Mouse (Mus musculus) liver, embryonic 14.5 days (tissue): ENCODE measurements at regions not wholly inside any gene's neighbourhood (a gene's known extent, or its start where the extent isn't known, plus 50 kb on each side); places are given as distances from the start of the nearest gene placed in this dataset.

ENCODE experiments used
- ATAC-seq: fragments of 200-750 bp; cut with Nextera tagmentation; 2 replicates; pipeline ENCODE4 v1.8.0; 2017; ENCODE audit warnings: moderate number of reproducible peaks, mild to moderate bottlenecking, moderate library complexity; ENCODE audit not compliant: insufficient read depth
- DNase-seq, 3 experiments: peaks; one replicate each; pipeline ENCODE4 v3.0.0-alpha.2; 2012 to 2013; ENCODE audit warnings: low read depth in 3 of 3, low spot score in 3 of 3
- H3K27ac ChIP-seq: fragments of 300-500 bp; sonication (generic); 2 replicates; pipeline ENCODE4 v1.5.1; 2014; ENCODE audit warnings: moderate library complexity, mild to moderate bottlenecking, control low read depth, inconsistent platforms
- H3K27me3 ChIP-seq: fragments of 300-500 bp; sonication (generic); 2 replicates; pipeline ENCODE4 v1.6.1; 2014; ENCODE audit warnings: mild to moderate bottlenecking, low read length, moderate library complexity; ENCODE audit not compliant: control insufficient read depth, insufficient read depth
- H3K36me3 ChIP-seq: fragments of 300-500 bp; sonication (generic); replicated peaks from 2 replicates; pipeline ENCODE4 v1.6.1; 2014; ENCODE audit warnings: low read depth; ENCODE audit not compliant: control insufficient read depth, insufficient read depth
- H3K4me1 ChIP-seq, 2 experiments: fragments of 200-500 bp in 1 of 2; fragments of 300-500 bp in 1 of 2; sonication (generic) in 1 of 2; replicated peaks; 2 replicates each; pipeline ENCODE4 v1.6.1; 2012 to 2014; ENCODE audit warnings: antibody characterized with exemption in 1 of 2, inconsistent platforms in 1 of 2, low read length in 1 of 2; ENCODE audit not compliant: control insufficient read depth in 2 of 2, insufficient read depth in 2 of 2
- H3K4me2 ChIP-seq: fragments of 300-500 bp; sonication (generic); 2 replicates; pipeline ENCODE4 v1.6.1; 2014; ENCODE audit warnings: low read depth, mild to moderate bottlenecking, control low read depth, moderate library complexity
- H3K4me3 ChIP-seq, 2 experiments: fragments of 200-500 bp in 1 of 2; fragments of 300-500 bp in 1 of 2; sonication (generic) in 1 of 2; 2 replicates each; pipeline ENCODE4 v1.5.1; 2012 to 2014; ENCODE audit warnings: low read depth in 2 of 2, low read length in 2 of 2, mild to moderate bottlenecking in 2 of 2, control low read depth in 1 of 2, inconsistent platforms in 1 of 2, moderate library complexity in 1 of 2; ENCODE audit not compliant: insufficient read depth in 1 of 2
- H3K9ac ChIP-seq: fragments of 300-500 bp; sonication (generic); replicated peaks from 2 replicates; pipeline ENCODE4 v1.6.1; 2014; ENCODE audit warnings: mild to moderate bottlenecking, control low read depth, moderate library complexity
- H3K9me3 ChIP-seq: fragments of 300-500 bp; sonication (generic); 2 replicates; pipeline ENCODE4 v1.6.1; 2016; ENCODE audit warnings: low read length, mixed read lengths; ENCODE audit not compliant: control insufficient read depth
- CTCF ChIP-seq: IDR thresholded peaks from 2 replicates; pipeline ENCODE4 v1.5.1; 2016; ENCODE audit warnings: antibody characterized with exemption, low read depth, control low read depth
- EP300 ChIP-seq: IDR thresholded peaks from 2 replicates; pipeline ENCODE4 v1.6.1; 2016; ENCODE audit warnings: antibody characterized with exemption, low read depth
- WGBS: fragments of 180-500 bp; shearing (Covaris S2); extraction: QIAGEN DNeasy Blood & Tissue Kit; methylation state at CpG from one replicate; pipeline ENCODE4 v1.1.7; 2014; ENCODE audit not compliant: insufficient replicate concordance; 5-methylcytosine and 5-hydroxymethylcytosine counted together

- Histone ChIP-seq H3K27ac (no peak overlapping the region), H3K4me1 (no peaks in the 10 kb centered on the region), H3K9me3 (no peaks in the 10 kb centered on the region), H3K27me3 (no peaks in the 10 kb centered on the region), H3K36me3 (no peaks in the 10 kb centered on the region), H3K4me3 (no peak overlapping the region), H3K9ac (no peak overlapping the region), H3K4me2 (no peak overlapping the region)
- WGBS, result 52% methylated on average over 3 of the region's 3 CpGs
- TF ChIP-seq CTCF (no peak), EP300 (no peak)
- ATAC-seq, result no peak
- no peak for DNase-seq
These were observed 463.3 kb downstream of the Plod2 start for GRCm38 (mm10) chr9:93005182-93005953.

DNA sequence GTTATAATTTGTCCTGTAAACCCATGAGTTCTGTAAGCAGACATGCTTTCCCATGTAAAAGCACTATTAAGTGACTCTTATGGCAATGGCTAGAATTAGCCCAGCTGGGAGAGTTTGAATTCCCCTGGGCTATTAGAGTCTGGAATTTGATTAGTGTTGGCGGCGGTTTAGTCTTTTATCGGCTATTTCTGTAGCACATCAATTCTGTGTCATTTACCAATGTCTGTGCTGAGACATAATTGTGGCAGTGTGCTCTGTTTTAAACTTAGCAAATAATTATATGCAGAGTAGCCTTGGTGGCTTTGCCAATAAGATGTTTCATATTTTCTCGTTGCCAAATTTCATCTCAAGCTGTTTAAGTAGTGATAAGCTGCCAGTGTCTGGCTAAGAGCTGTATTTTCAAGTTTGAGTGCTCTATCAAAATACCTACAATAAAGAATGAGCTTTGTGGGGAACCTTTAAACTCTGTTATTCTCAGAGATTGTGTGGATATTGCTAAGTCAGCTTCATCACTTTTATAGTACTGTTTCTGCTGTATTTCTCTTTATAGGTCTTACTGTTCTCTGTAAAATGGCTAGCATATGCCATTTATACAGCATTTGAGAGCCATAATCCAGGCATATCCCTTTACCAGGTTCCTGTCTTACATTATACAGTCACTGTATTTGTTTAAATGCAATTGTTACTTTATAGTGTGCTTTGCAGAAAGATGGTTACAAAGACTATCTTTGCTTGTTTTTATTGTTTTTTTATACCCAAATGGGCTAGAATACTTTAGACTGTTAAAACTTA is 466.7 kb downstream of the Plod2 start:
- ATAC-seq (no peak), DNase-seq (no peak)
- WGBS, result 79% methylated on average over 4 of the region's 4 CpGs
- Histone ChIP-seq H3K4me2 (no peak overlapping the region), H3K27me3 (no peaks in the 10 kb centered on the region), H3K9ac (no peak overlapping the region), H3K9me3 (no peaks in the 10 kb centered on the region), H3K4me3 (no peak overlapping the region), H3K4me1 (no peaks in the 10 kb centered on the region), H3K27ac (no peak overlapping the region), H3K36me3 (no peaks in the 10 kb centered on the region)
- TF ChIP-seq CTCF (no peak), EP300 (no peak)

DNA sequence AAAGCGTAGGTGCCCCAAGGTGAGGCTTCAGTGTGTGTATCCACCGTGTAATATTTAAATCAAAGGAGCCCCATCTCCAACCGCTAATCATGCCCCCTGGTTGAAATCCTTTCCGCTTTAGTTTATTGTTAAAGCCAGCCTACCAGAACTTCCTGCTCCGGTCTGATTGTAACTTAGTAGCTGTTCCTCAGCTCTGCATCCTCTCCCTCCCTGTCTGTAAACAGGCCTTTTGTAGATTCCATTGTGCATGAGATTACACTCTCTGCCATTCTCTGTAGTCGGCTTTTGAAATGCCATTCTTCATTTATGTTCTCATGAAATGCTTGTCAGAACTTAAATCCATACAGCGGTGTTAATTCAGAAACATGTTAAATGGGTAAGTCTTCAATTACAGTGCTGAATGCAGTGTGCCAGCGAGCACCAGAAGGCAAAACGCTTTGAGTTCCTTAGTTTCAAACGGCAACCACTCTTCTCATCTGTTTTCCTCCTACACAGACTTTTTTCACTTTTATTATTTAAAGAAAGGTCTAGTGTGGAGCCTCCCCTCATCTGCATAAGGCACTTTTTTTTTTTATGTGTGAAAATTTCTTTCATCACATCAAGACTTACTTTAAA is 502.4 kb downstream of the Plod2 start:
- no peak overlapping the region for H3K4me3 ChIP-seq
- H3K27ac ChIP-seq, result no peak overlapping the region
- H3K4me1 ChIP-seq, result no peaks in the 10 kb centered on the region
- DNase-seq, result no peak
- ATAC-seq, result no peak
- H3K9me3 ChIP-seq, result no peaks in the 10 kb centered on the region
- H3K9ac ChIP-seq, result no peak overlapping the region
- 64% methylated on average over 10 of the region's 10 CpGs for WGBS
- no peak for TF ChIP-seq EP300
- no peak for TF ChIP-seq CTCF
- H3K27me3 ChIP-seq, result no peaks in the 10 kb centered on the region
- H3K36me3 ChIP-seq, result no peaks in the 10 kb centered on the region
- H3K4me2 ChIP-seq, result no peak overlapping the region

DNA sequence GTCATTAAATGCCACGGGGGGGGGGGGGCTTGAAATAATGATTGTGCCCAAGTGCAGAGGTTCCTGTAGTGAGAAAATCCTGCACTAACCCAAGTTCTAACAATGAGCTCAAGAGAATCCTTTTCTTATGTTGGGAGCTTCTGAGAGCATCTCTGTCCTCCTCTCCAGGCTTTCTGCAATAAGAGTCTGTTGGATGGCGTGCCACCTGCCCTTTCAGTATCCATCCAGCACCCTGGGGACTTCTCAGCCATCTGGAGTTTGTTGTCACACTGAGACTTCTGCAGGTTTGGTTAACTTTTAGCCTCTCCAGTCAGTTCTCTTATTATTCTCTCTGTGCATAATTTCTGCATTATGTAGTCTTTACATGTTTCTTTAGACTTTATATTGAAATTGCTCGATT is 530.1 kb downstream of the Plod2 start:
- H3K9ac ChIP-seq, result no peak overlapping the region
- no peaks in the 10 kb centered on the region for H3K36me3 ChIP-seq
- H3K4me3 ChIP-seq, result no peak overlapping the region
- TF ChIP-seq EP300, result no peak
- no peak for TF ChIP-seq CTCF
- 46% methylated on average over 3 of the region's 3 CpGs for WGBS
- H3K9me3 ChIP-seq, result no peaks in the 10 kb centered on the region
- DNase-seq (no peak), ATAC-seq (no peak)
- H3K4me2 ChIP-seq, result no peak overlapping the region
- no peaks in the 10 kb centered on the region for H3K4me1 ChIP-seq
- no peak overlapping the region for H3K27ac ChIP-seq
- H3K27me3 ChIP-seq, result no peaks in the 10 kb centered on the region

DNA sequence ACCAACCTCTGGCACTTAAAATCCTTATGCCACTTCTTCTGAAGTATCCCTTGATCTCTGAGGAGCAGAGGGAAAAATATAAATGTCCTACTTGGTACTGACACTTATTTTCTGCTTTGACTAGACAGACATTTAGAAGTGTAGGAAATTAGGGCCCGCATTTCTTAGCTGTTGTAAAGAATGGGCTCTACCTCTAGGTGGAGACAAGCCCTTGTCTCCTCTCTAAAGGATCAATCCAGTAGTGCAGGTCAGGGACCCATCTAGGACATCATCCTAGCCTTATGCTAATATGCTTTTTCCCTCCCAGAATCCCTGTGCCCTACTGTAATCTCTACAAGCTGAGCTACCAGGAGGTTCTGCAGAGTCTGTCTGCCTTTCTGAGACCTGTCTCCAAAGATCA is 541.1 kb downstream of the Plod2 start:
- ATAC-seq (no peak), DNase-seq (no peak)
- Histone ChIP-seq H3K4me2 (no peak overlapping the region), H3K9ac (no peak overlapping the region), H3K27ac (no peak overlapping the region), H3K4me1 (no peaks in the 10 kb centered on the region), H3K36me3 (no peaks in the 10 kb centered on the region), H3K27me3 (no peaks in the 10 kb centered on the region), H3K9me3 (no peaks in the 10 kb centered on the region), H3K4me3 (no peak overlapping the region)
- no peak for TF ChIP-seq EP300
- TF ChIP-seq CTCF, result no peak
- 44% methylated on average over 1 of the region's 1 CpGs for WGBS
